Mouse (Mus musculus) NIH3T3 (cell line): ENCODE measurements around the gene Gfi1b.

Experiments used
- DNase-seq: peaks from one replicate; pipeline ENCODE4 v3.0.0-alpha.2; 2012; ENCODE audit warnings: low read depth

Gfi1b gene

DNA sequence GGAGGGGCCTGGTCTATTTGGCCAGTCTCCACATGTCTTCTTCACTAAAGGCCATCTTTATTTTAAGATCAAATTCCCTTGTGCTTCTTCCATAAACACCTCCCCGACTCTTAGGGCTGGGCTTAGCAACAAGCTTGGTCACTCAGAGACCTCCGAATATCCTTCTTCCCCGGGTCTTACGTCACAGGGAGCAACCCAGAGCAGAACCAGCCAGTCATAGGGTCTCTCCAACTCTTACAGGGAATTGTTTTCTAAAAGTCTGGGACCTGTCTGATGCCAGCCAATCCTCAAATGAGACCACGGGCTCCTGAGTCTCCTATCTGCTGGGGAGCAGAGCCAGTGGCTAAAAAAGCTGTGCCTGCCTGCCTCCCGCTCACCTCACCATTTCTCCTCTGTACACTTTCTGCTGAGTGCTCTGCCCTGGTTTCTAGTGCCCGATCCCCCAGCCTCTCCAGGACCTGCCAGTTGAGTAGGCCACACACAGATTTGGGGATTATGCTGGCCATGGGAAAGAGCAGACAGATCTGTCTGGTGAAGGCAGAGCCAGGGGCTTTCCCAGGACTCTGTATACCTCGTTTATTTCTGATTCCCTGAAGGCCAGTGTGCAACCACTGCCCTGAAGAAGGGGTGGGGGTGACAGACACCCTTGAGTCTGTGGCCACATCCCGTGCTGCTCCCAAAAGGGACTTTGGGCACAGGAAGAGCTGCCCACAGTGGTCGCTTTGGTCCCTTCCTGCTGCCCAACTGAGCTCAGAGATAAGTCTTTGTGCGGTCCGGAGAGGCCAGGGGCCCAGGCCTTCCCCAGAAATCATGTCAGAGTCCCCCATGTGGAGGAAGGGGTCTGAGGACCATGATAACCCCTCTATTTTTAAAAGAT is 22.9 kb downstream of the Gfi1b start:
- DNase-seq, result no peak

DNA sequence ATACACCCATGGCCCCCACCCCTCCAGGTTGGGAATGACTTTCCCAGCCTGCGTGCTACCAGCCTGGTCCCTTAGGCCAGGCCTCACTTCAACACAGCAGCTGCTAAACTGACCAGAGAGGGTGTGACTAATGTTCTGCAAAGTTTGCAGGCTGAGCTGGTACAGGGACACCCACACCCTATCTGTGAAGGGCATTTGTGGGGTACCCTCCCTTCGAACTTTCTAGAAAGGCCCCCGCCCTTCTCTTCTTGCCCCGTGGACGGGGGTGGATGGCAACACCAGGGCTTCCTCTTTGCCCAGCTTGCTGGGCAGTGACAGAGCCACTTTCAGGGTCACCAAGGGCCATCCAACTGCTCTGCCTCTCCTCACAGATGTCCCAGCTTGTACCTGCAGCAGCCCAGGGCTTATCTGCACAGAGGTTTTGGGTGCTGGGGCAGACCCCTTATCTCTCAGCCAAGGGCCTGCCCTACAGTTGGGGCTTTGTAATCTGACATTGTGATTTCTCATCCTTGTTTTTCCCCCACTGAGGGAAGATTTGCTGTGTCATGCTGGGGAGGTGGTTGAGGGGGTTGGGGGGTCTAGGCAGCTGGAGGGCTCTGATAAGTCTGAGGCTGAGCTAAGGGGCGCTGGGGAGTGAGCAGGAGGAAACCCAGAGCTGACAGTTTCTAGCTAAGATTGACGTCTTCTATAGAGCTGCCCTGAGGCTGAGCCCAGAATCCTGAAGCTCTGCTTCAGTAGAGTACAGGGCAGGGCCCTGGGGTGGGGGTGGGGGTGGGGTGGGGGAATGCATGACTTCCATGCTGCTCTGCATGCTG is 23.8 kb downstream of the Gfi1b start:
- no peak for DNase-seq

DNA sequence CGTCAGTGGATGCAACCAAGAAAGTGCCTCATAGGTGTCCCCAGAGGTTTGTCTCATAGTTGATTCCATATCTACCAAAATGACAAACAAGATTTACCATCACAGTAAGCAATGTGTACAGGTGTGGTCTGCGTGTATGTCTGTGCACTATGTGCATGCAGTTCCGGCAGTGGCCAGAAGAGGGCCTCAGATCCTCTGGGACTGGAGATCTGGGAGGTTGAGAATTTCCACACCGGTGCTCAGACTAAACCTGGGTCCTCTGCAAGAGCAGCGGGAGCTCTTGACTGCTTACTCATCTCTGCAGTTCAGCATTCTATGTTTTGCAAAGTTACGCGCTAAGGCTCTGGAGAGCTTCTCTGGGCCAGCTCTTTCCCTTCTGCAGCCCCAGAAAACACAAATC is 24.8 kb downstream of the Gfi1b start:
- DNase-seq, result peak; percentile 47

DNA sequence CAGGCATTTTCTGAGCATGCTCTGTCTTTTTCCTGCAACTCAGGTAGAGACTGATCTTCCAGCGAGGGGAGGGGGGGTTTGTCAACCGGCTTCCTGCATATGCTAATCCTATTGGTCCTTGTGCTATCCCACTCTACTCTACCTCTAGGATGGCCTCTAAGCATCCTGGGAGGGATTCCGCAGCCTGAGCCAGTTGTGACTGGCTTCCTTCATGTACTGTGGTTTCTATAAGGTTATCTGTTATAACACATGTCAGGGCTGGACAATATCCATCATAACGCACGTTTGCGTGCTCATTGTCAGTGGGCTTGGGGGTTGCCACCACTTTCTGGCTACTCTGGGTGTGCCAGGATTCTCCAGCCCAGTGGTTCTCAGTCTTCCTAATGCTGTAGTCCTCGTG is 25.8 kb downstream of the Gfi1b start:
- DNase-seq, result no peak

DNA sequence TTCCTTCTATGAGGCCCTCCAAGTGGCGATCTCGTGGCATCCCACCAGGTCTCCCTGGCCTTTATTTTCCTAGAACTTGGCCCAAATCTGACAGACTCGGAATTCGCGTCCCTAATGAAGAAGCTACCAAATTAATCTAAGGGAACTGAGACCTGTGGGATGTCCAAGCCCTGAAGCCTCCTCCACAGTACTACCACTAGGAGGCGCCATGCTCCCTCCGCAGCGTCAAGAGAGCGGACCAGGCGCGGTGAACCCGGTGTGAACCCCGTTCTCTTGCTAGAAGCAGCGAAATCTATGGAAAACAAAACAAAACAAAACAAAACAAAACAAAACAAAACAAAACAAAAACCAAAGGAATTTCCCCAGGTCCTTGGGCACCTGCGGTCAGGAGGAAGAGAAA is 29.0 kb downstream of the Gfi1b start:
- no peak for DNase-seq

DNA sequence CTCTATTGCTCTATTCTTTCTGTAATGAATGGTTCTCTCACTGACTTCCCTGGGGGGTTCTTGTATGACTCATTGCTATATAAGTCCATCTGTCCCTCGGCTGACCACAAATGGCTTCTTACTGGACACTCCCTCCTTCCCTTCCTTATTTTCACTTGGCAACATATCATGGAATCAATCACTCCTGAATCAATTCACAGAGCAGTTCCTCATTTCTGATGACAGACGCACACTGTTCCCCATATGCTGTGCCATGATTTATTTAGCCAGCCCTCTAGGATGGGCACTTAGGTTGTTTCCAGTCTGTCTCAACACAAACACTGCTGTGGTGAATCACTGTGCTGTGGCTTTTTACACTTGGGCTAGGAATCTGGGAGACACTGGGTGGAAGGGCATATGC is 30.3 kb downstream of the Gfi1b start:
- DNase-seq, result peak; percentile 95

DNA sequence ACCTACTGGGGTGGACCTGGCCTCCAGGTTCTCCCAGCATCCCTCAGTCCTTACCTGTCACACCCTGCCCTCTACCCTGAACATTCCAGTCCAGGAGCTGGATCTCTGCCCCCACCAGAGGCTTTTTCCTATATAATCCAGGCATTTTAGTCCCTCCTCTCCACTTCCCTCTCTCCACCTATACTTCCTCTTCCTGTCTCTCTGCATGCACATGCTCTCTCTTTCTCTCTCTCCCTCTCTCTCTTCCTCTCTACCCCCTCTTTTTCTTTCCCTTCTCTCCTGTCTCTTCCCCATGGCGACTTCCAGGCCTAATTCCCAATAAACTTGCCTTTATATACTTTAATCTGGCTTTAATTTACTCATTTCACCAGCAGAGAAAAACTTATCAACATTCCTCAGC is 33.2 kb downstream of the Gfi1b start:
- DNase-seq, result no peak

DNA sequence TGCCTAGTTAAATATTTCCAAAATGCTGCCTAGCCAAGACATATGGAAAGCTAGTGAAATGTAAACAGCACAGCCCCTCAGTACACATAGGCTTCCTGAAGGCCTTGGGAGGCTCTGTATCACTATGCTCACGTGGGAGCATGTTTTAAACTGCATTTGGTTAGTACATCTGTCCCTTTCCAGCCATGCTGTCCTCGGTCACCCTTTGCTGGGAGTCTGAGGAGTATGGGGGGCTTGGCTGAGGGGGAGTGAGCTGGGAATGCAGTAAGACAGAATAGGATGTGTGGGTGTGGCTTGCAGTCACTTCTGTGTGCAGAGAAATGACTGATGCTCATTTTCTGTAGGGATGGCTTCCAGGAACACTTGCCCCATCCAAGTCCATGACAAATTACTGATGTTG is 36.1 kb downstream of the Gfi1b start:
- DNase-seq, result no peak

DNA sequence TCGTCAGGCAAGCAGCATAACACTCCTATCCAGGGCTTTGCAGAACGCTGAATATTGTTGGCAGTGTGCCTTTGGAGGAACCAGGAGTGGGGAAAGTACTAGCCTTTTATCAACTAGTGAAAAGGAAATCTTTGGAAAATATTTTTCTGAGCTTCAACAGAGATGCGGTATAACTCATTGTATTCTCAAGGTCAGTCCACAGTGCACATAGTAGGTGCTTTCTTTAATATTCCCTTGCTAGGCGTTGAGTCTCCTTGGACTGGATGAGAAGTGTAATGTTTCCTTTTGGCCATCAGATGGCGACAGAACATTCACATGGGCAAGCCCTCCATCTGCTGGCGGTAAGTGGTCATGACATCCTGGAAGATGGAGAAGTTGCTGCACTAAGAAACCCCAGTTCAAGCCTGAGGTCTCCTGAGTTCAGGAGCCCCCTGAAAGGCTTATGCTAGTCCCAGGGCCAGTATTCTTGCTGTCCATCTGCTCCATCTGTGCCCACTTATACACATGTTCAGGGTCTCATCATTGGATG is 36.7 kb downstream of the Gfi1b start:
- peak; percentile 92 for DNase-seq

DNA sequence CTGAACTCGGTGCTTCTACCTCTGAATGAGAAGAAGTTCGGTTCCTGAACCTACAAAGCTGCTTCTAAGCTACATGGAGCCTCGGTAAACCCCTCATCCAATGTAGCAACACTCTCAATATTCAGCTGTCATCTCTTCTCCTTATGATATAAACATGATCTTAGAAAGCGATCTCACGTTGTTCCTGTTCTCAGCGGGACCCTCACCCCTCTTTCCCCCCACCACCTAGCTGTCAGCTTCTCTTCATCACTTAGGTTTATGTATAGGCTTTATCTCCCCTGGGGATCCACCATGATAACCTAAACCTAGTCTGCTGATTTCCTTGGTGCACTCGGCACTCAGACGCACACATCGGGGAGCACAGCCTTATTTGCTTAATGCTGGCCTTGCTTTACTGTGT is 38.1 kb downstream of the Gfi1b start, which contains the start of gene Gtf3c5:
TSS of gene Gtf3c5 (minus strand) at position 101 of the 400 bp plus-strand sequence.
- DNase-seq, result no peak

DNA sequence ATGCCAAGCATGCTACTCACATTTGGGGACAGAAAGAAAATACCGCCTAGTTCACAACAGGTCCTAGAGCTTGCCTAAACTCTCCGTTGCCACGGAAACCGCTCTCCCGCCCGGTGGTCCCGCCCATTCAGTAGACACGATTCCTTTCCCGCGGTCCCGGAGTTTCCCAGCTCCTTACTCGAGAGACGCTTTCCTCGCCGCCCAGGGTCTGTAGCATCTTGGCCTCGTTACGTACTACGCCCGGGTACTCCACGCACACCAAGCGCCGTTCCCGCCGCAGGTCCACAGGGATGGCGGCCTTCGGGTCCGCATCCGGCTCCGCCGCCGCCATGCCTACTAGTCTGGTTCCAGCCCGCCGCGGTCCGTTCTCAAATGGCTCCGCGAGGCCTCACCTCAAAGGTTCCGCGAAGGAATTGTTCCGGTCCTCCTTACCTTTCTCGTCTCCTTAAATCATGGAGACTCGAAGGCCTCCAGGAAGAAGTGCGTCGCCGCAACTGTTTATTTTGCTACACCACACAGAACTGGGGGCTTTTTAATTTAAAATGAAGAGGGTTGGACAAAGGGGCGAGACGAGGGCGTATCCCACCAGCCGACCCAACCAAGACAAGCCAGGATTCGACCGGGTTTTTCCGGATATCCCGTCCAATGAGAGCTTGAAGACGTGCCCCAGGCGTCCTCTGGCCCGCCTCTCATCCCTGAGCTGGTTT is 39.0 kb downstream of the Gfi1b start:
- peak; percentile 94 for DNase-seq

DNA sequence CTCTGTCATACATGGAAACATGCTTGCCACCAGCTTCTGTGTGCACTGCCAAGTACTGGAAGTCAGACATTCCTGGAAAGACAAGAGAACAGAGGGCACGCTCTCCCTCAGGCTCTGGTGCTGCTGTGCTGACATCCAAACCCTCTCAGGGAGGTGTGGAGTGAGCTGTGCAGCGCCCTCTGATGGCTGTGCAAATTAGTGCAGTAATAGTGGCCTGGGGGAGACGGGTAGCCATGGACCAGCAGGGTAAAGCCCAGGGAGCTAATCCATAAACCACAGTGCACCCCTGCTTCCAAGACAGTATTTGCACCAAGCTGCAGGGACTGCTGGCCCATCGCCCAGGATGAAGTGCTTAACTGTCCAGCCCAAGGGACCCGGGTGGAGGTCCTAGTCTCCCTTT is 43.8 kb downstream of the Gfi1b start:
- DNase-seq, result peak; percentile 60

DNA sequence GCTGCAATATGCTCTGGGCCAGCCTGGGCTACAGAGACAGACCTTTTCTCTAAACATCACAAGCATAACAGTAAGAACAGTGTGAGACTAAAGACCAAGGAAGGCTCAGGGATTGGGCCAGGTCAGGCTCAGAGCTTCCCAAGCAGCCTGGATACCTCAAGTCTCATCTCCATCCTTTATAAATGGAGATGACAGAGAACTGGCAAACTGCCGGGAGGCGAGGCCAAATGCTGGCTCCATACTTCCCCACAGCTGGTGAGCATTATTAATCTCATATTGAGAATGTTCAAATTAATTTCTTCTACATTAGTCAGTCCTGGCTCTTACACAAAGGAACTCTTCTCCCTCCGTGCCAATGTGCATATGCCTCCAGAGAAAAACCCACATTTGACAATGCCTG is 45.0 kb downstream of the Gfi1b start:
- DNase-seq, result peak; percentile 94

DNA sequence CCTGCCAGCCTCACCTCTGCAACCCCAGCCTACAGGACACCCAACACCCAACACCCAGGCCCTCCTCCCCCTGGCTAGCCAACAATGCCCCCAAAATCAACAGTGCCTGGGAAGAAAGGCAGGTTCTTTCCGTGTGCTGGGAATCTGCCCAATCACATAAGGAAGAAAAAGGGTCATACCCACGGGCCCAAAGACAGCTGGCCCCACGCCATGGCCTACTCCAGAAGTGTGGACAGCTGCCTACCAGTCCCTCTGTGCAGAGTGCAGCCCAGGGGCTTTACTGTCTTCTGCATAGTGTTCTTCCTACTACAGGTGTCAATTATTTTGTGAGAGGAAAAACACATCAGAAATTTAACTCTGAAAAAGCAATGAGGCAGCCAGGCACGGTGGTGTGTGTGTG is 46.4 kb downstream of the Gfi1b start:
- peak; percentile 34 for DNase-seq

DNA sequence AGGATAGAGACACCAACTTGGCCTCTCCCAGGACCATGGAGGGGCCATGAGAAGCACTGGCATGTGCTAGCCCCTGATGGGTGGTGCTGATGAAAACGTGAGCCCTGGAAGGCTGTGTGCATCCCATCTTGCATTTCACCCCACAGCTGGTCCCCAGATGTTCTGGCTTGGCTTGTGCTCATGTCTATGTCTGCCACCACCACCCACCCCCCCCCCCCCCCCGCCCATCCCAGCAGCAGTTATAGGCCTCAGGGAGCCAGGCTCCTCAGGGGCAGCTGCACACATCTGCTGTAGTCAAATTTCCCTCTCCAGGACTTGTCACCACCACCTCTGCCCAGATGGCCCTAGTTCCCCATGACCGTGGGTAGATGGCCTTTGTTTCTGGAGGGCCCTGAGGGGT is 51.9 kb downstream of the Gfi1b start:
- DNase-seq, result peak; percentile 47

DNA sequence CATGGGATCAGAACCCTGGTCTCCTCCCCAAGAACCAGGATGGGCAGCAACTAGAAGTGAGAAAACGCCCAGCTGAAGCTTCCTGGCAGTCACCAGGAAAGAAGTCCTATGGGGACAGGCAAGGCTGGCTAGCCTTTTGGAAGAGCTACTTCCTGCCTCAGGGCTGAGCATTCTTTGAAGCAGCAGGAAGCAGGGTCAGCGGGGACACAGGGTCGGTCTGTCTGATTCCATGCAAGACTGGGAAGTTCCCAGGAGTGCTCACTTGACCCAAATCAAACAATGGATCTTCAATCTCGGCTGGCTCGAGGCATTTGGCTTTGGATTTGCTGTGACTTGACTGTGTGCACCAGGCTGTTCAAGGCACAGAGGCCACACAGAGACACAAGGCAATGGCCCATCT is 55.2 kb downstream of the Gfi1b start:
- DNase-seq, result no peak

DNA sequence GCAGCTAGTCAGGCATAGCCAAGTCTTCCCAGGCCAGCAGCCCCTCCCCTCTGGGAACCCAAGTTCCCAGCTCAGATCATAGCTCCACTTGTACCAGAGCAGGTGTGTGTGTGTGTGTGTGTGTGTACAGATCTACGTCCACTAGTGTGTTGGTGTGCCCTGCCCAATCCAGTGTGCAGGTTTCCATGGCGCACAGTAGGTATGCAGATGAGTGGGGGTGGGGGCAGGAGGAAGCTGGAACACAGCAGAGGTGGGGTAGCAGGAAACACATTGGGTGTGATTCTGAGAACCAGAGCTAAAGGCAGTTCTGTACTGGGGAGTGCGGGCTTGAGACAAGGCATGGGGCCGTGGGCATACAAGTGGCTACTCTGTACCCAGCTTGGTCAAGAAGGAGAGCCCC is 57.4 kb downstream of the Gfi1b start:
- DNase-seq, result no peak

DNA sequence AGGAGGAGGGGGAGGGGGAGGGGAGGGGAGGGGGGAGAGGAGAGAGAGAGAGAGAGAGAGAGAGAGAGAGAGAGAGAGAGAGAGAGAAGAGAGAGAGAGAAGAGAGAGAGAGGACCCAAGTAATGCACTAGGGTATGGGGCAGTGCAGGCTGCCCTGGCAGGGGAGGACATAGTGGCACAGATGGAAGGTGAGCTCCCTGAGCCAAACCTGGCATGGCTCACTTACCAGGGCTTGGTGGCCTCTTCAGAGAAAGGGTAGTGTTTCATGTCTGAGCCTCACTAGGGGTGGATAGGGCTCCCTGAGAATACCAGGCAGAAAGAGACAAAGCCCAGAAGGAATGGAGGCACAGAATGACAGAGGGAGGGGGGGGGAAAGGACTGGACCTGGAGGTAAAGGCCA is 58.0 kb downstream of the Gfi1b start:
- no peak for DNase-seq

DNA sequence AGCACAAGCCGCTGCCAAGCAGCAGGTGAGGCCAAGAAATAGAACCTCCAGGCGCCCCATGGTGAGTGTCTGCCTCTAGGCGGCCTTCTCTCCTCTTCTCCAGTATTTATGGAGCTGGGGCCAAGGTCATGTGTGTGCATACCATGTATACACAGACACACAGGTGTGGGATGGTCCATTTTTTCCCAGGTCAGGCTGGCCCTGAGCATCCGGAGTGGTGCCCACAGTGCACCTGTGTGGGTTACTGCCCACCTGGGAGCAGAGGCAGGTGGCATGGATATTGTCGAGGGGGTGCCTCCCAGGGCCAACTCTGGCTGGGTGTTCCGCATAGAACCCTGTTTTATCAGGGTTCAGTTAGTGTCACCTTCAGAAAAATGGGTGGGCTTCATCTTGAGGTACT is 58.5 kb downstream of the Gfi1b start, which contains the start of gene Cel:
TSS of gene Cel (minus strand) at position 101 of the 400 bp plus-strand sequence.
- DNase-seq, result no peak
